Mouse (Mus musculus): ENCODE data around the gene Pgbd1. TPM values are rescaled to one million over a fixed set of nuclear protein-coding genes. Genes with fewer than 3 reads are reported as not detected.
"Not testable (repeated sequence)": the region's sequence is repeated elsewhere in the genome, so short reads cannot be mapped to it uniquely, and the experiment has no call there.

Pgbd1 gene
- polyA plus RNA-seq, 1 experiment from 2014 or later: 8.3 TPM

GRCm38 (mm10) chr13:21462516-21462915 is 21.7 kb upstream of the Pgbd1 start:
- H3K4me2 ChIP-seq (ENCODE audit: low read depth, low read length, severe bottlenecking); H3K36me3 ChIP-seq (ENCODE audit: control insufficient read depth, insufficient read depth, low read length); H3K4me3 ChIP-seq (ENCODE audit: low read depth, low read length); H3K27ac ChIP-seq (ENCODE audit: low read depth, low read length); H3K27me3 ChIP-seq (ENCODE audit: control insufficient read depth, insufficient read depth, low read length); H3K9me3 ChIP-seq (ENCODE audit: control insufficient read depth, low read length); H3K9ac ChIP-seq (ENCODE audit: low read length); ATAC-seq (replicated peaks; ENCODE audit: low FRiP score); DNase-seq (ENCODE audit: low spot score); H3K4me1 ChIP-seq (replicated peaks; ENCODE audit: control insufficient read depth, insufficient read depth, low read length): not testable (repeated sequence)
- WGBS: 61% methylated on average over 9 of the region's 9 CpGs

- no peaks in the 10 kb centered on the region for H3K36me3 ChIP-seq (ENCODE audit: control insufficient read depth, insufficient read depth, low read length)
- no peak overlapping the region for H3K27ac ChIP-seq (ENCODE audit: low read depth, low read length)
- no peak overlapping the region for H3K4me3 ChIP-seq (ENCODE audit: low read depth, low read length)
- H3K9me3 ChIP-seq (ENCODE audit: control insufficient read depth, low read length): no peaks in the 10 kb centered on the region
- H3K27me3 ChIP-seq (ENCODE audit: control insufficient read depth, insufficient read depth, low read length): no peaks in the 10 kb centered on the region
- ATAC-seq (replicated peaks; ENCODE audit: low FRiP score): no peak
- DNase-seq (ENCODE audit: low spot score): no peak
- no peak overlapping the region for H3K9ac ChIP-seq (ENCODE audit: low read length)
- H3K4me1 ChIP-seq (replicated peaks; ENCODE audit: control insufficient read depth, insufficient read depth, low read length): peaks cover 4% of the 10 kb centered on the region; the same call in 1 of the 2 replicates
- H3K4me2 ChIP-seq (ENCODE audit: low read depth, low read length, severe bottlenecking): no peak overlapping the region
- 13% methylated on average over 4 of the region's 4 CpGs for WGBS
Observed at GRCm38 (mm10) chr13:21456347-21456746, 15.5 kb upstream of the Pgbd1 start.

- 90% methylated on average over 3 of the region's 3 CpGs for WGBS
- Histone ChIP-seq H3K4me1 (replicated peaks; ENCODE audit: control insufficient read depth, insufficient read depth, low read length) (peaks cover 4% of the 10 kb centered on the region; the same call in 1 of the 2 replicates), H3K4me2 (ENCODE audit: low read depth, low read length, severe bottlenecking) (no peak overlapping the region), H3K9ac (ENCODE audit: low read length) (no peak overlapping the region), H3K36me3 (ENCODE audit: control insufficient read depth, insufficient read depth, low read length) (no peaks in the 10 kb centered on the region), H3K9me3 (ENCODE audit: control insufficient read depth, low read length) (no peaks in the 10 kb centered on the region), H3K27ac (ENCODE audit: low read depth, low read length) (no peak overlapping the region), H3K27me3 (ENCODE audit: control insufficient read depth, insufficient read depth, low read length) (no peaks in the 10 kb centered on the region), H3K4me3 (ENCODE audit: low read depth, low read length) (no peak overlapping the region)
- ATAC-seq (replicated peaks; ENCODE audit: low FRiP score): no peak
- no peak for DNase-seq (ENCODE audit: low spot score)
Observed at GRCm38 (mm10) chr13:21454133-21454532, 13.3 kb upstream of the Pgbd1 start.

- Histone ChIP-seq H3K4me1 (replicated peaks; ENCODE audit: control insufficient read depth, insufficient read depth, low read length) (peaks cover 4% of the 10 kb centered on the region; the same call in 1 of the 2 replicates), H3K9me3 (ENCODE audit: control insufficient read depth, low read length) (no peaks in the 10 kb centered on the region), H3K36me3 (ENCODE audit: control insufficient read depth, insufficient read depth, low read length) (no peaks in the 10 kb centered on the region), H3K4me2 (ENCODE audit: low read depth, low read length, severe bottlenecking) (peak within 1 kb of the TSS; percentile 74), H3K9ac (ENCODE audit: low read length) (peak within 1 kb of the TSS; percentile 66), H3K4me3 (ENCODE audit: low read depth, low read length) (peak within 1 kb of the TSS; percentile 53), H3K27ac (ENCODE audit: low read depth, low read length) (no peak within 1 kb of the TSS), H3K27me3 (ENCODE audit: control insufficient read depth, insufficient read depth, low read length) (no peaks in the 10 kb centered on the region)
- peak; percentile 91 for DNase-seq (ENCODE audit: low spot score)
- under 1% methylated on average over 23 of the region's 23 CpGs for WGBS
- peak; percentile 92 for ATAC-seq (replicated peaks; ENCODE audit: low FRiP score)
Observed at GRCm38 (mm10) chr13:21453449-21453848, 12.6 kb upstream of the Pgbd1 start, which contains the start of gene Zscan26. Gene Zscan26 (minus strand): TSS chr13:21453730.

GRCm38 (mm10) chr13:21453042-21453441 is 12.2 kb upstream of the Pgbd1 start:
- WGBS: 1% methylated on average over 13 of the region's 13 CpGs
- no peaks in the 10 kb centered on the region for H3K9me3 ChIP-seq (ENCODE audit: control insufficient read depth, low read length)
- ATAC-seq (replicated peaks; ENCODE audit: low FRiP score) (0 out of 2 replicates have a peak, but pooled peaks have one; percentile 19), DNase-seq (ENCODE audit: low spot score) (no peak)
- H3K4me3 ChIP-seq (ENCODE audit: low read depth, low read length): peak overlapping the region; percentile 53
- H3K27me3 ChIP-seq (ENCODE audit: control insufficient read depth, insufficient read depth, low read length): no peaks in the 10 kb centered on the region
- no peaks in the 10 kb centered on the region; the same call in 1 of the 2 replicates for H3K36me3 ChIP-seq (ENCODE audit: control insufficient read depth, insufficient read depth, low read length)
- peak overlapping the region; percentile 74 for H3K4me2 ChIP-seq (ENCODE audit: low read depth, low read length, severe bottlenecking)
- peak overlapping the region; percentile 66 for H3K9ac ChIP-seq (ENCODE audit: low read length)
- peaks cover 4% of the 10 kb centered on the region; the same call in 1 of the 2 replicates for H3K4me1 ChIP-seq (replicated peaks; ENCODE audit: control insufficient read depth, insufficient read depth, low read length)
- no peak overlapping the region for H3K27ac ChIP-seq (ENCODE audit: low read depth, low read length)

GRCm38 (mm10) chr13:21447856-21448614 is 7.2 kb upstream of the Pgbd1 start:
- Histone ChIP-seq H3K27me3 (ENCODE audit: control insufficient read depth, insufficient read depth, low read length) (no peaks in the 10 kb centered on the region), H3K4me2 (ENCODE audit: low read depth, low read length, severe bottlenecking) (no peak overlapping the region), H3K4me1 (replicated peaks; ENCODE audit: control insufficient read depth, insufficient read depth, low read length) (peaks cover 4% of the 10 kb centered on the region; the same call in 1 of the 2 replicates), H3K9me3 (ENCODE audit: control insufficient read depth, low read length) (no peaks in the 10 kb centered on the region), H3K27ac (ENCODE audit: low read depth, low read length) (no peak overlapping the region), H3K36me3 (ENCODE audit: control insufficient read depth, insufficient read depth, low read length) (no peaks in the 10 kb centered on the region; the same call in 1 of the 2 replicates), H3K4me3 (ENCODE audit: low read depth, low read length) (no peak overlapping the region), H3K9ac (ENCODE audit: low read length) (no peak overlapping the region)
- 84% methylated on average over 16 of the region's 16 CpGs for WGBS
- ATAC-seq (replicated peaks; ENCODE audit: low FRiP score) (no peak), DNase-seq (ENCODE audit: low spot score) (no peak)

- no peaks in the 10 kb centered on the region for H3K27me3 ChIP-seq (ENCODE audit: control insufficient read depth, insufficient read depth, low read length)
- H3K4me2 ChIP-seq (ENCODE audit: low read depth, low read length, severe bottlenecking): no peak overlapping the region
- H3K4me1 ChIP-seq (replicated peaks; ENCODE audit: control insufficient read depth, insufficient read depth, low read length): no peaks in the 10 kb centered on the region
- ATAC-seq (replicated peaks; ENCODE audit: low FRiP score) (no peak), DNase-seq (ENCODE audit: low spot score) (no peak)
- no peaks in the 10 kb centered on the region for H3K9me3 ChIP-seq (ENCODE audit: control insufficient read depth, low read length)
- WGBS: 93% methylated on average over 9 of the region's 9 CpGs
- no peak overlapping the region for H3K4me3 ChIP-seq (ENCODE audit: low read depth, low read length)
- no peak overlapping the region for H3K9ac ChIP-seq (ENCODE audit: low read length)
- no peaks in the 10 kb centered on the region; the same call in 1 of the 2 replicates for H3K36me3 ChIP-seq (ENCODE audit: control insufficient read depth, insufficient read depth, low read length)
- no peak overlapping the region for H3K27ac ChIP-seq (ENCODE audit: low read depth, low read length)
Observed at GRCm38 (mm10) chr13:21446796-21447195, 5.9 kb upstream of the Pgbd1 start.

GRCm38 (mm10) chr13:21441207-21441572 is 332 bp upstream of the Pgbd1 start:
- 12% methylated on average over 10 of the region's 10 CpGs for WGBS
- ATAC-seq (replicated peaks; ENCODE audit: low FRiP score): peak; percentile 55
- H3K27ac ChIP-seq (ENCODE audit: low read depth, low read length): no peak overlapping the region

More at GRCm38 (mm10) chr13:21441207-21441572, 332 bp upstream of the Pgbd1 start:
- Histone ChIP-seq H3K27me3 (ENCODE audit: control insufficient read depth, insufficient read depth, low read length) (no peaks in the 10 kb centered on the region), H3K9ac (ENCODE audit: low read length) (peak overlapping the region; percentile 68), H3K4me3 (ENCODE audit: low read depth, low read length) (peak overlapping the region; percentile 43), H3K36me3 (ENCODE audit: control insufficient read depth, insufficient read depth, low read length) (no peaks in the 10 kb centered on the region; the same call in 1 of the 2 replicates), H3K4me2 (ENCODE audit: low read depth, low read length, severe bottlenecking) (peak overlapping the region; percentile 66), H3K4me1 (replicated peaks; ENCODE audit: control insufficient read depth, insufficient read depth, low read length) (no peaks in the 10 kb centered on the region), H3K9me3 (ENCODE audit: control insufficient read depth, low read length) (no peaks in the 10 kb centered on the region)
- no peak for DNase-seq (ENCODE audit: low spot score)
